In the genomic region with DNA sequence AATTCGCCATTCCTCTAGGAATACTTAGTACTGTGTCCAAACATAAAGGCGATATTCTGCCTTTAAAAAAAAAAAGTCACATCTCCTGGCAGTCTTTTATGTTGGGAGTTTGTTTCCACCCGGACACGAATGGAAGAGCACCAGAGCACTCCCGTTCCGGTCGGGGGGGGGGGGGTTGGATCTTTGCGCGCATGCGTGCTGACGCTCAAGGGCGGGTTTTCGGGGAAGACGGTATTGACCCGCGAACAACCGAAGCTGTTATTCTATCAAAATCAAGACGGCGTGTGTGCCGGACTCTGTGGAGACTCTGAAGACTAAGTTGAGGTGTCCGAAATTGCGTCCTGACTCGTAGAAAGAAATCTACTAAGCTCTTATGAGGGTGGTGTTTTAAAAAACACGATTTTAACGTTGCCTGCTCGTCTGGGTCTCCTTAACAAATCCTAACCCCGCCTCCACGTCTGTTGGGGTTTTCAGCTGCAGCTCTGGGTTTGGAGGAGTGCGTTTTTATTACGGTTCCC, we compare ENCODE assay signal across 8 mouse cellular contexts. TPM values are rescaled to one million over a fixed set of nuclear protein-coding genes. Genes with fewer than 3 reads are reported as not detected.
DNase-seq lines count a peak whose midpoint lies in the region; ATAC-seq and TF ChIP-seq lines count a peak whose summit lies in the region.

No protein-coding gene starts in this region.

- H3K9ac ChIP-seq in ES-E14 (ENCODE audit: insufficient read depth, low read depth, low read length, poor library complexity, severe bottlenecking): peak overlapping the region; percentile 85
- peak overlapping the region; percentile 90 for H3K9ac ChIP-seq in forebrain, embryonic 15.5 days (replicated peaks)
- peak overlapping the region; percentile 88 for H3K9ac ChIP-seq in lung, embryonic 14.5 days

- H3K27me3 ChIP-seq in forebrain, embryonic 15.5 days: no peaks in the 10 kb centered on the region
- no peaks in the 10 kb centered on the region for H3K27me3 ChIP-seq in lung, embryonic 14.5 days (ENCODE audit: insufficient read depth, low read length)

- TF ChIP-seq POLR2A in olfactory bulb, adult 2 months (IDR thresholded peaks at IDR 0.05; ENCODE audit: insufficient read depth, low read depth, low read length): no peak

- H3K36me3 ChIP-seq in ES-E14 (ENCODE audit: control insufficient read depth, insufficient read depth, low read length, poor library complexity, severe bottlenecking): peaks cover 12% of the 10 kb centered on the region
- peaks cover 23% of the 10 kb centered on the region for H3K36me3 ChIP-seq in forebrain, embryonic 15.5 days
- peaks cover 36% of the 10 kb centered on the region for H3K36me3 ChIP-seq in lung, embryonic 14.5 days (ENCODE audit: insufficient read depth)

- H3K4me1 ChIP-seq in ES-E14 (ENCODE audit: control insufficient read depth in 2 of 2, insufficient read depth in 2 of 2, low read length in 2 of 2, poor library complexity in 1 of 2): peaks cover 0 to 3% of the 10 kb centered on the region in 2 experiments; a peak in 1 of 4 replicates
- H3K4me1 ChIP-seq in forebrain, embryonic 15.5 days: peaks cover 43% of the 10 kb centered on the region
- H3K4me1 ChIP-seq in lung, embryonic 14.5 days (ENCODE audit: insufficient read depth): no peaks in the 10 kb centered on the region
- peaks cover 15% of the 10 kb centered on the region for H3K4me1 ChIP-seq in olfactory bulb, adult 2 months (ENCODE audit: control insufficient read depth, insufficient read depth, low read length)

- H3K4me3 ChIP-seq in ES-E14 (ENCODE audit: insufficient read depth in 1 of 2, low read depth in 1 of 2, low read length in 2 of 2, poor library complexity in 1 of 2, severe bottlenecking in 1 of 2): peak overlapping the region; percentile 94 to 98
- peak overlapping the region; percentile 89 for H3K4me3 ChIP-seq in forebrain, embryonic 15.5 days
- H3K4me3 ChIP-seq in lung, embryonic 14.5 days (ENCODE audit: low read depth, low read length): peak overlapping the region; percentile 82
- peak overlapping the region; percentile 63 for H3K4me3 ChIP-seq in olfactory bulb, adult 2 months (ENCODE audit: insufficient read depth, low read depth, low read length)

- intact Hi-C loops in heart, postnatal 25 days (cut with DNase I): loop anchor here (5.0 kb wide), 1 partner anchor 170 kb away; no protein-coding TSS in a partner anchor

- peak overlapping the region; percentile 83 for H3K4me2 ChIP-seq in forebrain, embryonic 15.5 days (replicated peaks)
- peak overlapping the region; percentile 78 for H3K4me2 ChIP-seq in lung, embryonic 14.5 days

- in situ Hi-C loops in ES-E14 (cut with MboI; ENCODE audit: low sequenced_read_pairs in 2 of 2, unreplicated experiment in 2 of 2): no loop called here

- ATAC-seq in forebrain, embryonic 15.5 days (replicated peaks): peak; percentile 87
- ATAC-seq in lung, embryonic 14.5 days (ENCODE audit: insufficient read depth): peak; percentile 83

- under 1% methylated on average over 30 of the region's 30 CpGs for WGBS in forebrain, embryonic 15.5 days
- under 1% methylated on average over 30 of the region's 30 CpGs for WGBS in lung, embryonic 14.5 days
- WGBS in olfactory bulb, adult 2 months: under 1% methylated on average over 30 of the region's 30 CpGs

- H3K27ac ChIP-seq in ES-E14 (ENCODE audit: insufficient read depth, low read depth, low read length, poor library complexity, severe bottlenecking): peak overlapping the region; percentile 76; the same call in 1 of the 2 replicates
- H3K27ac ChIP-seq in forebrain, embryonic 15.5 days (replicated peaks): peak overlapping the region; percentile 91
- H3K27ac ChIP-seq in lung, embryonic 14.5 days (ENCODE audit: low read depth): peak overlapping the region; percentile 70
- H3K27ac ChIP-seq in olfactory bulb, adult 2 months (ENCODE audit: insufficient read depth, low read depth, low read length): no peak overlapping the region; the same call in 1 of the 2 replicates

- peak; percentile 93 for DNase-seq in ES-E14 (ENCODE audit: low read depth, low spot score)
- peak; percentile 68 for DNase-seq in cerebellum, adult 11-12 months
- peak; percentile 43 for DNase-seq in heart, postnatal 25 days (ENCODE audit: low spot score)
- DNase-seq in layer of hippocampus, adult 18-20 months (ENCODE audit: low spot score in 2 of 2): peak; percentile 51 to 82
- DNase-seq in lung, embryonic 14.5 days: peak; percentile 97
- peak; percentile 94 for DNase-seq in thymus, postnatal 0 days (ENCODE audit: low spot score)

- no peaks in the 10 kb centered on the region for H3K9me3 ChIP-seq in ES-E14 (ENCODE audit: control insufficient read depth, insufficient read depth, low read depth, low read length)
- no peaks in the 10 kb centered on the region for H3K9me3 ChIP-seq in forebrain, embryonic 15.5 days
- H3K9me3 ChIP-seq in lung, embryonic 14.5 days (ENCODE audit: low read depth, low read length): no peaks in the 10 kb centered on the region

- no peak for TF ChIP-seq CTCF in lung, embryonic 14.5 days (IDR thresholded peaks at IDR 0.05; ENCODE audit: low read depth)
- TF ChIP-seq CTCF in olfactory bulb, adult 2 months (IDR thresholded peaks at IDR 0.05; ENCODE audit: insufficient read depth, low read depth, low read length): no peak

TF ChIP-seq in ES-E14, 5 proteins besides CTCF, POLR2A, EP300 and RAD21:
- TF ChIP-seq CHD2 (IDR thresholded peaks at IDR 0.05; ENCODE audit: low read depth, low read length) (0 out of 2 replicates have a peak, but pooled peaks have one; percentile 3), ZC3H11A (IDR thresholded peaks at IDR 0.05; ENCODE audit: borderline replicate concordance, low read depth, low read length) (no peak), MAFK (IDR thresholded peaks at IDR 0.05; ENCODE audit: insufficient read depth, low read depth, low read length) (no peak), HCFC1 (IDR thresholded peaks at IDR 0.05; ENCODE audit: borderline replicate concordance, insufficient read depth, low read length) (peak; percentile 29; the same call in 1 of the 2 replicates), ZNF384 (IDR thresholded peaks at IDR 0.05; ENCODE audit: low read depth, low read length) (peak; percentile 90)

RNA-seq across cellular contexts. Expression of a gene that starts 0.4 kb away (rescaled TPM):
- 18.3 and 20.0 TPM in 2 replicates for total RNA-seq in ES-E14 (2012; rRNA removed)
- 20.4 and 22.3 TPM in 2 replicates for polyA plus RNA-seq in forebrain, embryonic 15.5 days (2015; fragmentation: Nextera tagmentation; extraction: Ambion mirVana)
- 1 to 10 TPM; 3.0 to 3.3 TPM for total RNA-seq in heart, postnatal 25 days (2021)
- 1 to 10 TPM; 6.6 to 7.5 TPM for total RNA-seq in layer of hippocampus, adult 18-20 months (2021)
- 13.6 and 15.2 TPM in 2 replicates for polyA plus RNA-seq in lung, embryonic 14.5 days (2014; fragmentation: Nextera tagmentation; extraction: Ambion mirVana)
- not detected in 2 replicates for polyA plus RNA-seq in olfactory bulb, adult 2 months (2012; ENCODE audit: insufficient read depth, insufficient read length, low replicate concordance, missing spikeins)
- 13.6 and 17.1 TPM in 2 replicates for polyA plus RNA-seq in thymus, postnatal 0 days (2015; fragmentation: Nextera tagmentation; extraction: Ambion mirVana)

RNA-seq across cellular contexts. Expression of a gene that starts 0.5 kb away (rescaled TPM):
- 32.7 and 42.0 TPM in 2 replicates for total RNA-seq in ES-E14 (2012; rRNA removed)
- 89.4 and 92.6 TPM in 2 replicates for polyA plus RNA-seq in forebrain, embryonic 15.5 days (2015; fragmentation: Nextera tagmentation; extraction: Ambion mirVana)
- total RNA-seq in heart, postnatal 25 days (2021): 10 to 100 TPM; 33.6 to 35.6 TPM
- total RNA-seq in layer of hippocampus, adult 18-20 months (2021): 10 to 100 TPM; 50.7 to 58.5 TPM
- 80.2 and 84.8 TPM in 2 replicates for polyA plus RNA-seq in lung, embryonic 14.5 days (2014; fragmentation: Nextera tagmentation; extraction: Ambion mirVana)
- polyA plus RNA-seq in olfactory bulb, adult 2 months (2012; ENCODE audit: insufficient read depth, insufficient read length, low replicate concordance, missing spikeins): not detected in 2 replicates
- 89.8 and 90.0 TPM in 2 replicates for polyA plus RNA-seq in thymus, postnatal 0 days (2015; fragmentation: Nextera tagmentation; extraction: Ambion mirVana)

RNA-seq across cellular contexts. Expression of a gene that starts 25.8 kb away (rescaled TPM):
- not detected in 2 replicates for total RNA-seq in ES-E14 (2012; rRNA removed)
- polyA plus RNA-seq in forebrain, embryonic 15.5 days (2015; fragmentation: Nextera tagmentation; extraction: Ambion mirVana): not detected in 2 replicates
- total RNA-seq in heart, postnatal 25 days (2021): 1 to 10 TPM in 1 of 2 experiments, under 1 TPM in 1; 0.81 to 2.1 TPM
- not detected for total RNA-seq in layer of hippocampus, adult 18-20 months (2021)
- 0.37 TPM in 1 of 2 replicates, not detected in the other for polyA plus RNA-seq in lung, embryonic 14.5 days (2014; fragmentation: Nextera tagmentation; extraction: Ambion mirVana)
- not detected in 2 replicates for polyA plus RNA-seq in olfactory bulb, adult 2 months (2012; ENCODE audit: insufficient read depth, insufficient read length, low replicate concordance, missing spikeins)
- polyA plus RNA-seq in thymus, postnatal 0 days (2015; fragmentation: Nextera tagmentation; extraction: Ambion mirVana): 0.26 TPM in 1 of 2 replicates, not detected in the other

Comparison
In these comparisons a context has a peak if more than half of its experiments do, and no peak if none do; other contexts are left out.
1. DNase-seq: peak in every context shown above with its lines; median percentile 97 in lung, embryonic 14.5 days; 94 in thymus, postnatal 0 days; 93 in ES-E14; 68 in cerebellum, adult 11-12 months; 66 in layer of hippocampus, adult 18-20 months; 43 in heart, postnatal 25 days.
2. RNA of a gene that starts 0.4 kb away (polyA plus RNA-seq): 20.4 to 22.3 TPM in forebrain, embryonic 15.5 days, 13.6 to 17.1 TPM in thymus, postnatal 0 days and 13.6 to 15.2 TPM in lung, embryonic 14.5 days; not detected in olfactory bulb, adult 2 months; every median in the first group is over 10 times any median in the second.
3. RNA of a gene that starts 0.5 kb away (polyA plus RNA-seq): 89.8 to 90.0 TPM in thymus, postnatal 0 days, 89.4 to 92.6 TPM in forebrain, embryonic 15.5 days and 80.2 to 84.8 TPM in lung, embryonic 14.5 days; not detected in olfactory bulb, adult 2 months; every median in the first group is over 10 times any median in the second.
4. Peak in every context shown above with its lines, with median percentiles within 50 percentile points of each other: H3K4me3 ChIP-seq and H3K9ac ChIP-seq.